Mouse (Mus musculus) CD8-positive naive resting alpha-beta T cell, adult 2 months (primary cell): ENCODE data around the gene Olfr1080.
"Not testable (repeated sequence)": the region's sequence is repeated elsewhere in the genome, so short reads cannot be mapped to it uniquely, and the experiment has no call there.

Experiments used
- DNase-seq, 2 experiments: peaks; one replicate each; pipeline ENCODE4 v3.0.0; 2022; ENCODE audit warnings: low read depth in 2 of 2, low spot score in 2 of 2

The Olfr1080 gene

DNA sequence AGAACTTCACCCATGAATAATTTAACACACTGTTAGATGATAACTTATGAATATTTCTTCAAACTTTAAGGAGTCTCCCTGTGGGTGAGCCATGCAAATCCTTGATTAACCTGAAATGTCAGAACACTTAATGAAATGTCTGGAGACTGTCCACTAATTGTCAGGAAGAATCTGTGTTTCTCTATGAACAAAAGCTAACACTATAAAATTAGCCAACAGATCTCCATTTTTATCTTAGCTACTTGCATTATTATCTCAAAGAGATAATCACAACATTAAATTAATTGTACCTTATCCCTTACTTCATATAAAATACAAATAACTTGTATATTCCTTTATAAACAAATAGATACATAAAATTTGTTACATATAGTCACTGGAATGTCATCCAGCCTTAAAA lies at the start of gene Olfr1080:
Gene Olfr1080, minus strand, starts transcription at position 101 of the 400 bp plus-strand sequence.
- DNase-seq: not testable (repeated sequence)

GRCm38 (mm10) chr2:86598866-86599265 lies 40.8 kb upstream of the Olfr1080 start, which contains the start of gene Olfr1082:
Olfr1082 (minus strand) TSS chr2:86598966.
- not testable (repeated sequence) for DNase-seq

GRCm38 (mm10) chr2:86542380-86542779 lies 15.7 kb downstream of the Olfr1080 start, which contains the start of gene Olfr1079:
Olfr1079 (minus strand) TSS chr2:86542480.
- DNase-seq: no peak

DNA sequence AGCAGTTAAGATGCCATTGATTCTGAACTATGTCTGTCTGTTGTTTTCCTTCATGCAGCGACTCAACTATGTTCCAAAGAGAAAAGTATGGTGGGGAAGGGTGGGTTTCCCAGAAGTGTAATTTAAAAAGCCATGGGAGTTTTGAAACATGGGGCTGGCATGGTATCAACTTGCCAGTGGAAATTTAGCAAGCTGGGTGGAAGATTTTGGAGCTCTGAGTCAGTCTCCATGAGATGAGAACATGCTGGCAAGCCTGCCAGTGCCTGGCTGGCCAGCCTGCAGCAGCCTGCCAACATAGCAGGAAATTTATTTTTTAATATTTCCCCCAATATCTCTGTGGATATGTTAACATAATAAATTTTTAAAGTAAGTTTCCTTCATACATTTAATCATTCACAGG lies 27.0 kb downstream of the Olfr1080 start:
- DNase-seq: no peak

GRCm38 (mm10) chr2:86508161-86508560 lies 49.9 kb downstream of the Olfr1080 start, which contains the start of gene Olfr1076:
Olfr1076 (plus strand) TSS chr2:86508461.
- no peak for DNase-seq
